ENCODE assay signal across 18 mouse cellular contexts in genomic region chr17:63462512-63462911, GRCm38 (mm10).
"Had no signal": no experiment of that assay in that cellular context is flagged by ENCODE, and none has a peak within 500 bp of the region (broad histone marks: within the 10 kb centered on the region; RNA-seq: fewer than 3 reads in every experiment).

No protein-coding gene starts in this region.

- H3K4me3 ChIP-seq: left cerebral cortex, adult 2 months; liver, embryonic 13.5 days; megakaryocyte, embryonic 14.5 days; midbrain, embryonic 15.5 days; neural tube, embryonic 12.5 days; neural tube, embryonic 15.5 days had no signal

- ATAC-seq: midbrain, embryonic 15.5 days had no signal

- DNase-seq: kidney, postnatal 10 days; layer of hippocampus, postnatal 36 days; liver, embryonic 13.5 days; lung, adult 2 months; lung, postnatal 36 days; right cerebral cortex, adult 18-20 months; right cerebral cortex, postnatal 14 days; right cerebral cortex, postnatal 4 days; thymus, adult 2 months; thymus, postnatal 14 days; thymus, postnatal 4 days had no signal

- H3K9me3 ChIP-seq: liver, embryonic 13.5 days; megakaryocyte, embryonic 14.5 days; midbrain, embryonic 15.5 days; neural tube, embryonic 12.5 days; neural tube, embryonic 15.5 days had no signal

- H3K4me2 ChIP-seq: liver, embryonic 13.5 days; midbrain, embryonic 11.5 days; midbrain, embryonic 15.5 days; neural tube, embryonic 12.5 days; neural tube, embryonic 15.5 days had no signal

- H3K36me3 ChIP-seq: midbrain, embryonic 15.5 days; neural tube, embryonic 12.5 days; neural tube, embryonic 15.5 days had no signal

- H3K9ac ChIP-seq: liver, embryonic 13.5 days; midbrain, embryonic 15.5 days; neural tube, embryonic 12.5 days; neural tube, embryonic 15.5 days had no signal

- H3K4me1 ChIP-seq: liver, embryonic 13.5 days; neural tube, embryonic 12.5 days had no signal

- H3K27ac ChIP-seq: left cerebral cortex, adult 2 months; liver, embryonic 13.5 days; midbrain, embryonic 15.5 days; neural tube, embryonic 12.5 days; neural tube, embryonic 15.5 days; stomach, postnatal 0 days had no signal

- H3K27me3 ChIP-seq: liver, embryonic 13.5 days; megakaryocyte, embryonic 14.5 days; midbrain, embryonic 15.5 days; neural tube, embryonic 12.5 days; neural tube, embryonic 15.5 days had no signal
